Mouse (Mus musculus) liver, embryonic 11.5 days (tissue): ENCODE results near the gene Asic2. TPM values are rescaled to one million over a fixed set of nuclear protein-coding genes. Genes with fewer than 3 reads are reported as not detected.

Experiments
- ATAC-seq: fragments of 200-750 bp; cut with Nextera tagmentation; replicated peaks from 2 replicates; pipeline ENCODE4 v1.8.0; 2017; ENCODE audit warnings: moderate number of reproducible peaks, mild to moderate bottlenecking, moderate TSS enrichment, moderate library complexity; ENCODE audit not compliant: low FRiP score
- DNase-seq: peaks from one replicate; pipeline ENCODE4 v3.0.0-alpha.2; 2017; ENCODE audit warnings: low spot score
- H3K27ac ChIP-seq: fragments of 300-500 bp; sonication (generic); 2 replicates; pipeline ENCODE4 v1.5.1; 2014; ENCODE audit warnings: mild to moderate bottlenecking, low read depth, low read length, control low read depth
- H3K27me3 ChIP-seq: fragments of 300-500 bp; sonication (generic); replicated peaks from 2 replicates; pipeline ENCODE4 v1.6.1; 2014; ENCODE audit warnings: low read length, mixed read lengths; ENCODE audit not compliant: control insufficient read depth, insufficient read depth
- H3K36me3 ChIP-seq: fragments of 300-500 bp; sonication (generic); 2 replicates; pipeline ENCODE4 v1.6.1; 2014; ENCODE audit warnings: mild to moderate bottlenecking, low read length, moderate library complexity, mixed read lengths; ENCODE audit not compliant: control insufficient read depth, insufficient read depth
- H3K4me1 ChIP-seq: fragments of 300-500 bp; sonication (generic); replicated peaks from 2 replicates; pipeline ENCODE4 v1.6.1; 2014; ENCODE audit warnings: low read length, mixed read lengths; ENCODE audit not compliant: control insufficient read depth, insufficient read depth
- H3K4me2 ChIP-seq: fragments of 300-500 bp; sonication (generic); 2 replicates; pipeline ENCODE4 v1.6.1; 2014; ENCODE audit warnings: mild to moderate bottlenecking, control low read depth, moderate library complexity
- H3K4me3 ChIP-seq: fragments of 300-500 bp; sonication (generic); 2 replicates; pipeline ENCODE4 v1.5.1; 2014; ENCODE audit warnings: low read depth, low read length, control low read depth
- H3K9ac ChIP-seq: fragments of 300-500 bp; sonication (generic); 2 replicates; pipeline ENCODE4 v1.6.1; 2014; ENCODE audit warnings: low read depth, low read length, control low read depth
- H3K9me3 ChIP-seq: fragments of 300-500 bp; sonication (generic); 2 replicates; pipeline ENCODE4 v1.6.1; 2016; ENCODE audit warnings: low read length, inconsistent platforms, mixed read lengths; ENCODE audit not compliant: control insufficient read depth
- WGBS: fragments of 180-500 bp; shearing (Covaris S2); extraction: QIAGEN DNeasy Blood & Tissue Kit; methylation state at CpG from one replicate; pipeline ENCODE4 v1.1.7; 2014; 5-methylcytosine and 5-hydroxymethylcytosine counted together
- polyA plus RNA-seq: library from polyadenylated mRNA; unstranded; fragments of >200 nt; fragmentation: Nextera tagmentation; extraction: Ambion mirVana; gene quantifications from 2 replicates; pipeline ENCODE4 v1.2.1, GENCODE M21; 2014

Asic2 gene
- polyA plus RNA-seq, 1 experiment from 2014 or later, result 0.27 TPM

GRCm38 (mm10) chr11:80846115-80846514 lies 1122.1 kb downstream of the Asic2 start:
- Histone ChIP-seq H3K27me3 (no peaks in the 10 kb centered on the region), H3K36me3 (no peaks in the 10 kb centered on the region), H3K9ac (no peak overlapping the region), H3K9me3 (no peaks in the 10 kb centered on the region), H3K4me1 (no peaks in the 10 kb centered on the region), H3K4me3 (no peak overlapping the region), H3K4me2 (no peak overlapping the region), H3K27ac (no peak overlapping the region)
- no peak for DNase-seq
- 59% methylated on average over 3 of the region's 3 CpGs for WGBS
- ATAC-seq, result no peak

GRCm38 (mm10) chr11:80845486-80845885 lies 1122.8 kb downstream of the Asic2 start:
- H3K4me1 ChIP-seq, result no peaks in the 10 kb centered on the region
- no peak overlapping the region for H3K4me2 ChIP-seq
- no peaks in the 10 kb centered on the region for H3K9me3 ChIP-seq
- H3K4me3 ChIP-seq, result no peak overlapping the region
- no peak overlapping the region for H3K9ac ChIP-seq
- ATAC-seq, result no peak
- DNase-seq, result no peak
- 70% methylated on average over 7 of the region's 7 CpGs for WGBS
- no peak overlapping the region for H3K27ac ChIP-seq
- H3K27me3 ChIP-seq, result no peaks in the 10 kb centered on the region
- H3K36me3 ChIP-seq, result no peaks in the 10 kb centered on the region

GRCm38 (mm10) chr11:80843435-80843834 lies 1124.8 kb downstream of the Asic2 start:
- no peak for ATAC-seq
- H3K4me3 ChIP-seq, result no peak overlapping the region
- H3K4me2 ChIP-seq, result no peak overlapping the region
- no peak for DNase-seq
- no peaks in the 10 kb centered on the region for H3K27me3 ChIP-seq
- 47% methylated on average over 2 of the region's 2 CpGs for WGBS
- no peaks in the 10 kb centered on the region for H3K9me3 ChIP-seq
- H3K9ac ChIP-seq, result no peak overlapping the region
- H3K4me1 ChIP-seq, result no peaks in the 10 kb centered on the region
- no peak overlapping the region for H3K27ac ChIP-seq
- no peaks in the 10 kb centered on the region for H3K36me3 ChIP-seq

GRCm38 (mm10) chr11:80838724-80839123 lies 1129.5 kb downstream of the Asic2 start:
- DNase-seq (no peak), ATAC-seq (no peak)
- H3K9me3 ChIP-seq, result no peaks in the 10 kb centered on the region
- no peak overlapping the region for H3K9ac ChIP-seq
- H3K4me1 ChIP-seq, result no peaks in the 10 kb centered on the region
- no peak overlapping the region for H3K27ac ChIP-seq
- H3K4me2 ChIP-seq, result no peak overlapping the region
- no peak overlapping the region for H3K4me3 ChIP-seq
- no peaks in the 10 kb centered on the region for H3K36me3 ChIP-seq
- no peaks in the 10 kb centered on the region for H3K27me3 ChIP-seq
- 61% methylated on average over 1 of the region's 1 CpGs for WGBS

GRCm38 (mm10) chr11:80835841-80836240 lies 1132.4 kb downstream of the Asic2 start:
- DNase-seq (no peak), ATAC-seq (no peak)
- H3K4me3 ChIP-seq, result no peak overlapping the region
- H3K27ac ChIP-seq, result no peak overlapping the region
- 59% methylated on average over 4 of the region's 4 CpGs for WGBS
- H3K9me3 ChIP-seq, result no peaks in the 10 kb centered on the region
- no peaks in the 10 kb centered on the region for H3K36me3 ChIP-seq
- no peak overlapping the region for H3K9ac ChIP-seq
- H3K27me3 ChIP-seq, result no peaks in the 10 kb centered on the region
- no peak overlapping the region for H3K4me2 ChIP-seq
- H3K4me1 ChIP-seq, result no peaks in the 10 kb centered on the region

GRCm38 (mm10) chr11:80835395-80835794 lies 1132.9 kb downstream of the Asic2 start:
- no peaks in the 10 kb centered on the region for H3K27me3 ChIP-seq
- no peak for ATAC-seq
- H3K36me3 ChIP-seq, result no peaks in the 10 kb centered on the region
- WGBS, result 76% methylated on average over 2 of the region's 2 CpGs
- no peak overlapping the region for H3K27ac ChIP-seq
- no peaks in the 10 kb centered on the region for H3K9me3 ChIP-seq
- H3K4me3 ChIP-seq, result no peak overlapping the region
- no peaks in the 10 kb centered on the region for H3K4me1 ChIP-seq
- no peak overlapping the region for H3K4me2 ChIP-seq
- no peak for DNase-seq
- no peak overlapping the region for H3K9ac ChIP-seq

Other genes with a start within 250 kb of the Asic2 start
- not detected in 2 replicates for gene 5530401A14Rik, start 107.8 kb downstream of the Asic2 start, polyA plus RNA-seq
- 1.4 and 1.8 TPM in 2 replicates for gene Ccl2, start 67.1 kb upstream of the Asic2 start, polyA plus RNA-seq
- gene Gm17268, start 70.1 kb upstream of the Asic2 start, polyA plus RNA-seq, result not detected in 2 replicates
- gene Ccl7, start 77.3 kb upstream of the Asic2 start, polyA plus RNA-seq, result 0.36 and 0.39 TPM in 2 replicates
- gene Ccl11, start 89.4 kb upstream of the Asic2 start, polyA plus RNA-seq, result not detected in 2 replicates
- 0.38 TPM in 1 of 2 replicates, not detected in the other for gene Ccl12, start 133.4 kb upstream of the Asic2 start, polyA plus RNA-seq
- not detected in 2 replicates for gene Ccl8, start 146.7 kb upstream of the Asic2 start, polyA plus RNA-seq